Mouse (Mus musculus): ENCODE data around the gene Srsf7. TPM values are rescaled to one million over a fixed set of nuclear protein-coding genes. Genes with fewer than 3 reads are reported as not detected.
"Not testable (repeated sequence)": the region's sequence is repeated elsewhere in the genome, so short reads cannot be mapped to it uniquely, and the experiment has no call there.

Gene Srsf7
- polyA plus RNA-seq, 1 experiment from 2014 or later = 664 TPM

DNA sequence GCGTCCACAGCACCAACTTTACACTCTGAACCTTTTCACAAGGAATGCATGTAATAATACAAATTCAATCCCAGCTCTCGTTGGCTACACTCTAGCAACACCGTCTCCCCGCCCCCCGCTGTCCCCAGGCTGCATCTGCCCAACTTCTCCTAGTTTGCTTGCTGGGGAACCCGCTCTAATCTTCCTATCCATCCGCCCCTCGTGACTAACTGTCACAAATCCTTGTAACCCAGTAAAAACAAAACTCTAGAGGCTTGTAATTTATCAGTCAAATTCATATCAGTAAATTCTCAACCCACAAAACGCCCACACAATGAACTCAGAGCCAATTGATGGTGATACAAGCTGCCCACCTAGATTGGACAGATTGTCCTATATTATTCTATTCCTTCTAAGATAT, 14.1 kb upstream of the Srsf7 start:
- H3K4me1 ChIP-seq (ENCODE audit: control insufficient read depth, insufficient read depth, low read length) = peaks cover 3% of the 10 kb centered on the region; the same call in 1 of the 2 replicates
- H3K9me3 ChIP-seq (replicated peaks; ENCODE audit: control insufficient read depth, low read length) = no peaks in the 10 kb centered on the region
- no peak overlapping the region for H3K4me2 ChIP-seq (ENCODE audit: low read length)
- no peak overlapping the region for H3K27ac ChIP-seq (ENCODE audit: low read depth, low read length)
- no peak overlapping the region for H3K4me3 ChIP-seq (ENCODE audit: low read depth, low read length)
- 64% methylated on average over 9 of the region's 9 CpGs for WGBS
- H3K27me3 ChIP-seq (replicated peaks; ENCODE audit: control insufficient read depth, insufficient read depth, low read length) = no peaks in the 10 kb centered on the region
- no peak for DNase-seq (ENCODE audit: low spot score)
- H3K9ac ChIP-seq (ENCODE audit: low read length) = no peak overlapping the region
- no peak for ATAC-seq
- H3K36me3 ChIP-seq (ENCODE audit: control insufficient read depth, insufficient read depth, low read length) = no peaks in the 10 kb centered on the region

DNA sequence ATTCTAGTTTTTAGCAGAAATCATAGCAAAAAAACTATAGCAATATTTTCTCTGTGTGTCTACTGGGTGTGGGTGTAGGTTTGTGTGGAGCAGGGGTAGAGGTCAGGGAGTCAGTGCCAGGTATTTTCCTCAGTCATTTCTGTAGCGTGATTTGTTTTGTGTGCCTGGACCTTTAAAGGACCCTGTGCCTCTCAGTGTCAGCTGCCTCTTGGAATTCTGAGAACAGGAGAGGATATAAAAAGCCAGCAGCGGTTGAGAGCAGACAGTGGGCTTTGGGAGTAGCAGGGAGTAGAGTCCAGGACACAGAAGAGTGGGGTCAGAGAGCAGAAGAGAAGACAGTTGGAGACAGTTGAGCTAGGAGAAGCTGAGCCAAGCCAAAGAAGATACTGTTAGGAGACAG, 13.0 kb upstream of the Srsf7 start:
- H3K27ac ChIP-seq (ENCODE audit: low read depth, low read length) = no peak overlapping the region
- no peak overlapping the region for H3K4me3 ChIP-seq (ENCODE audit: low read depth, low read length)
- DNase-seq (ENCODE audit: low spot score) (no peak), ATAC-seq (no peak)
- H3K9me3 ChIP-seq (replicated peaks; ENCODE audit: control insufficient read depth, low read length) = no peaks in the 10 kb centered on the region
- peaks cover 3% of the 10 kb centered on the region; the same call in 1 of the 2 replicates for H3K4me1 ChIP-seq (ENCODE audit: control insufficient read depth, insufficient read depth, low read length)
- H3K4me2 ChIP-seq (ENCODE audit: low read length) = no peak overlapping the region
- H3K36me3 ChIP-seq (ENCODE audit: control insufficient read depth, insufficient read depth, low read length) = no peaks in the 10 kb centered on the region
- 71% methylated on average over 2 of the region's 2 CpGs for WGBS
- H3K9ac ChIP-seq (ENCODE audit: low read length) = no peak overlapping the region
- no peaks in the 10 kb centered on the region for H3K27me3 ChIP-seq (replicated peaks; ENCODE audit: control insufficient read depth, insufficient read depth, low read length)

GRCm38 (mm10) chr17:80213998-80214397, 6.9 kb upstream of the Srsf7 start:
- H3K9me3 ChIP-seq (replicated peaks; ENCODE audit: control insufficient read depth, low read length); H3K27ac ChIP-seq (ENCODE audit: low read depth, low read length); H3K27me3 ChIP-seq (replicated peaks; ENCODE audit: control insufficient read depth, insufficient read depth, low read length); H3K9ac ChIP-seq (ENCODE audit: low read length); ATAC-seq; DNase-seq (ENCODE audit: low spot score); H3K4me3 ChIP-seq (ENCODE audit: low read depth, low read length); H3K4me2 ChIP-seq (ENCODE audit: low read length); H3K36me3 ChIP-seq (ENCODE audit: control insufficient read depth, insufficient read depth, low read length); H3K4me1 ChIP-seq (ENCODE audit: control insufficient read depth, insufficient read depth, low read length): not testable (repeated sequence)
- 90% methylated on average over 4 of the region's 4 CpGs for WGBS

DNA sequence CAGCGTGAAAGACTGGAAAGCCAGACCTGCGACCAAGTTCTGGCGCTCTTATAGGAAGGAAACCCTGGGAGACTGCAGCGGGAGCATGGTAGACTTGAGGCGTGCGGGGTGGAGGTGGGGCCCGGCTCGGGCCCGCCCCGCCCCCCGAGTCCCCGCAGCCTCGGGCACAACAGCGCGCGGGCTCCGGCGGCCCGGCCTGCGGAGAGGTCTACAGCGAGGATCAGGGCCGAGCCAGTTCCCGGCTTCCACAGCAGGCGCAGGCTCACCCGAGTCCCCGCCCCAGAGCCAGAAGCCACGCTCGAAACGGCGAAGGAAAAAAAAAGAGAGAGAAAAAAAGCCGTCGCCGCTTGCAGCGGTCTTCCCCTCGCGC, 821 bp downstream of the Srsf7 start:
- Histone ChIP-seq H3K27ac (ENCODE audit: low read depth, low read length) (peak overlapping the region; percentile 99), H3K9ac (ENCODE audit: low read length) (peak overlapping the region; percentile 99), H3K4me1 (ENCODE audit: control insufficient read depth, insufficient read depth, low read length) (peaks cover 3% of the 10 kb centered on the region), H3K36me3 (ENCODE audit: control insufficient read depth, insufficient read depth, low read length) (peaks cover 39% of the 10 kb centered on the region), H3K9me3 (replicated peaks; ENCODE audit: control insufficient read depth, low read length) (no peaks in the 10 kb centered on the region), H3K4me3 (ENCODE audit: low read depth, low read length) (peak overlapping the region; percentile 96), H3K4me2 (ENCODE audit: low read length) (peak overlapping the region; percentile 93), H3K27me3 (replicated peaks; ENCODE audit: control insufficient read depth, insufficient read depth, low read length) (no peaks in the 10 kb centered on the region)
- WGBS = 0% methylated on average over 35 of the region's 36 CpGs
- ATAC-seq (peak; percentile 69), DNase-seq (ENCODE audit: low spot score) (peak; percentile 67)

GRCm38 (mm10) chr17:80205657-80206056, 1.4 kb downstream of the Srsf7 start:
- no peak for ATAC-seq

GRCm38 (mm10) chr17:80199160-80199778, 7.8 kb downstream of the Srsf7 start:
- 87% methylated on average over 3 of the region's 3 CpGs for WGBS
- H3K36me3 ChIP-seq (ENCODE audit: control insufficient read depth, insufficient read depth, low read length) = peaks cover 76% of the 10 kb centered on the region

More at GRCm38 (mm10) chr17:80205657-80206056, 1.4 kb downstream of the Srsf7 start:
- H3K4me2 ChIP-seq (ENCODE audit: low read length) = peak overlapping the region; percentile 93
- WGBS = 42% methylated on average over 5 of the region's 5 CpGs
- DNase-seq (ENCODE audit: low spot score) = no peak
- H3K36me3 ChIP-seq (ENCODE audit: control insufficient read depth, insufficient read depth, low read length) = peaks cover 44% of the 10 kb centered on the region
- H3K9ac ChIP-seq (ENCODE audit: low read length) = peak overlapping the region; percentile 99
- H3K4me3 ChIP-seq (ENCODE audit: low read depth, low read length) = peak overlapping the region; percentile 96
- no peak overlapping the region for H3K27ac ChIP-seq (ENCODE audit: low read depth, low read length)
- H3K4me1 ChIP-seq (ENCODE audit: control insufficient read depth, insufficient read depth, low read length) = peaks cover 3% of the 10 kb centered on the region
- H3K9me3 ChIP-seq (replicated peaks; ENCODE audit: control insufficient read depth, low read length) = no peaks in the 10 kb centered on the region
- no peaks in the 10 kb centered on the region for H3K27me3 ChIP-seq (replicated peaks; ENCODE audit: control insufficient read depth, insufficient read depth, low read length)

GRCm38 (mm10) chr17:80193075-80193474, 14.0 kb downstream of the Srsf7 start:
- Histone ChIP-seq H3K36me3 (ENCODE audit: control insufficient read depth, insufficient read depth, low read length) (peaks cover 25% of the 10 kb centered on the region; the same call in 1 of the 2 replicates), H3K4me2 (ENCODE audit: low read length) (no peak overlapping the region), H3K4me3 (ENCODE audit: low read depth, low read length) (no peak overlapping the region), H3K27me3 (replicated peaks; ENCODE audit: control insufficient read depth, insufficient read depth, low read length) (no peaks in the 10 kb centered on the region), H3K27ac (ENCODE audit: low read depth, low read length) (no peak overlapping the region), H3K4me1 (ENCODE audit: control insufficient read depth, insufficient read depth, low read length) (no peaks in the 10 kb centered on the region), H3K9me3 (replicated peaks; ENCODE audit: control insufficient read depth, low read length) (no peaks in the 10 kb centered on the region), H3K9ac (ENCODE audit: low read length) (no peak overlapping the region)
- ATAC-seq = peak; percentile 42; the same call in 1 of the 2 replicates
- peak; percentile 72 for DNase-seq (ENCODE audit: low spot score)
- WGBS = 70% methylated on average over 5 of the region's 5 CpGs

More at GRCm38 (mm10) chr17:80199160-80199778, 7.8 kb downstream of the Srsf7 start:
- ATAC-seq (peak; percentile 56), DNase-seq (ENCODE audit: low spot score) (no peak)
- H3K9me3 ChIP-seq (replicated peaks; ENCODE audit: control insufficient read depth, low read length) = no peaks in the 10 kb centered on the region
- H3K4me3 ChIP-seq (ENCODE audit: low read depth, low read length) = no peak overlapping the region
- no peaks in the 10 kb centered on the region for H3K4me1 ChIP-seq (ENCODE audit: control insufficient read depth, insufficient read depth, low read length)
- no peaks in the 10 kb centered on the region for H3K27me3 ChIP-seq (replicated peaks; ENCODE audit: control insufficient read depth, insufficient read depth, low read length)
- no peak overlapping the region for H3K27ac ChIP-seq (ENCODE audit: low read depth, low read length)
- H3K9ac ChIP-seq (ENCODE audit: low read length) = no peak overlapping the region
- no peak overlapping the region for H3K4me2 ChIP-seq (ENCODE audit: low read length)

DNA sequence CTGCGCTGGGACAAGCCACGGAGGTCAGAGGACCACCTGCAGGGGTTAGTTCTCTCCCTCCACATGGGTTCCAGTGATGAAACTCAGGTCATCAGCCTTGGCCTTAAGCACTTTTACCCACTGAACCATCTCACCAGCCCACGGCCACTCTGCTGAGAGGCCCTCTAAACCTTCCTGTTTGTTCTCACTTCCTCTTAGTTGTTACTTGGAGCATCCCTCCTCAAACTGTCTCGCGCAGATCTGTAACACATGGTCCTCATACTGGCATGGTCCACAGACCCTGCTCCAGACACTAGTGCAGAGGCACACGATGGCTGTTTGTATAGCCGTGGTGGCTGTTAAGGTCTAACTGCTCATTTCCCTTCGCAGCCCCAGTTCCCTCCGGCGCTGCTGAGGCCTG, 23.5 kb downstream of the Srsf7 start:
- ATAC-seq (no peak), DNase-seq (ENCODE audit: low spot score) (no peak)
- no peaks in the 10 kb centered on the region for H3K27me3 ChIP-seq (replicated peaks; ENCODE audit: control insufficient read depth, insufficient read depth, low read length)
- H3K4me1 ChIP-seq (ENCODE audit: control insufficient read depth, insufficient read depth, low read length) = no peaks in the 10 kb centered on the region
- no peaks in the 10 kb centered on the region for H3K9me3 ChIP-seq (replicated peaks; ENCODE audit: control insufficient read depth, low read length)
- H3K9ac ChIP-seq (ENCODE audit: low read length) = no peak overlapping the region
- 87% methylated on average over 10 of the region's 10 CpGs for WGBS
- H3K4me3 ChIP-seq (ENCODE audit: low read depth, low read length) = no peak overlapping the region
- no peak overlapping the region for H3K27ac ChIP-seq (ENCODE audit: low read depth, low read length)
- H3K4me2 ChIP-seq (ENCODE audit: low read length) = no peak overlapping the region
- H3K36me3 ChIP-seq (ENCODE audit: control insufficient read depth, insufficient read depth, low read length) = no peaks in the 10 kb centered on the region

DNA sequence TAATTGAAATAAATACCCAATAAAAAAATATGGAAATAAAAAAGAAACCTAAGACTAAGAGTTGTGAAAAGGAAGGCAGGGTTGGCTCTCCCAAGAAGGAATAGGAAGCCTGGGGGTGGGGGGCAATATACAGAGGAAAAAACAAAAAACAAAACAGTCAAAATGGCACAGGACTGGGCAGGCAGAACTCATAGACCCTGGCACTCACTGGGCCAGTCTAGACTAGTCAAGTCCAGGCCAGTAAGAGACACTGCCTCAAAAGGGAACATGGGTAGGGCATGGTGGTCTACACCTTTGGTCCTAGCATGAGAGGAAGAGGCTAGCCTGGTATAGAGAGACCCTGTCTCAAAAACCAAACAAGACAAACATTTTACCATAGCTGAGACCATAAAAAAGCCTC, 26.6 kb downstream of the Srsf7 start:
- Histone ChIP-seq H3K9ac (ENCODE audit: low read length) (no peak overlapping the region), H3K4me3 (ENCODE audit: low read depth, low read length) (no peak overlapping the region), H3K36me3 (ENCODE audit: control insufficient read depth, insufficient read depth, low read length) (no peaks in the 10 kb centered on the region), H3K4me2 (ENCODE audit: low read length) (no peak overlapping the region), H3K27me3 (replicated peaks; ENCODE audit: control insufficient read depth, insufficient read depth, low read length) (no peaks in the 10 kb centered on the region), H3K9me3 (replicated peaks; ENCODE audit: control insufficient read depth, low read length) (no peaks in the 10 kb centered on the region), H3K4me1 (ENCODE audit: control insufficient read depth, insufficient read depth, low read length) (no peaks in the 10 kb centered on the region), H3K27ac (ENCODE audit: low read depth, low read length) (no peak overlapping the region)
- DNase-seq (ENCODE audit: low spot score) (no peak), ATAC-seq (0 out of 2 replicates have a peak, but pooled peaks have one; percentile 30)

Measured in forebrain, embryonic 14.5 days (tissue).